Mouse (Mus musculus): ENCODE measurements around the gene Mettl21e. TPM values are rescaled to one million over a fixed set of nuclear protein-coding genes. Genes with fewer than 3 reads are reported as not detected.

Mettl21e gene
- total and polyA plus RNA-seq, 3 experiments: not detected

Other genes with a start within 250 kb of the Mettl21e start
- gene Mettl21c, start 198.9 kb downstream of the Mettl21e start, total RNA-seq (2021): not detected
- 0.04 TPM in 1 of 2 replicates, not detected in the other for gene Mettl21c, start 198.9 kb downstream of the Mettl21e start, polyA plus RNA-seq (2012; rRNA removed)
- gene Gm8251, start 157.0 kb downstream of the Mettl21e start, total RNA-seq (2021): under 1 TPM in 1 of 2 experiments, not detected in 1; 0.12 TPM
- not detected in 2 replicates for gene Gm8251, start 157.0 kb downstream of the Mettl21e start, polyA plus RNA-seq (2012; rRNA removed)
- 10 to 100 TPM in 1 of 2 experiments, 1 to 10 TPM in 1; 9.3 to 11.5 TPM for gene Tex30, start 116.5 kb downstream of the Mettl21e start, total RNA-seq (2021)
- gene Tex30, start 116.5 kb downstream of the Mettl21e start, polyA plus RNA-seq (2012; rRNA removed): 1.2 and 1.4 TPM in 2 replicates
- 10 to 100 TPM; 15.3 to 17.9 TPM for gene Kdelc1, start 100.2 kb downstream of the Mettl21e start, total RNA-seq (2021)
- gene Kdelc1, start 100.2 kb downstream of the Mettl21e start, polyA plus RNA-seq (2012; rRNA removed): 23.2 and 31.7 TPM in 2 replicates
- gene Bivm, start 100.0 kb downstream of the Mettl21e start, total RNA-seq (2021): 10 to 100 TPM; 13.3 to 19.4 TPM
- 3.4 and 9.2 TPM in 2 replicates for gene Bivm, start 100.0 kb downstream of the Mettl21e start, polyA plus RNA-seq (2012; rRNA removed)
- gene Ercc5, start 71.2 kb downstream of the Mettl21e start, total RNA-seq (2021): 10 to 100 TPM; 17.5 to 23.9 TPM
- gene Ercc5, start 71.2 kb downstream of the Mettl21e start, polyA plus RNA-seq (2012; rRNA removed): 2.6 and 3.5 TPM in 2 replicates